Mouse (Mus musculus) limb, embryonic 11.5 days (tissue): ENCODE measurements around the gene Fam71e2. TPM values are rescaled to one million over a fixed set of nuclear protein-coding genes. Genes with fewer than 3 reads are reported as not detected.
A peak's percentile ranks its signal among the peaks of the same experiment; 100 is the strongest.
"Not testable (repeated sequence)": the region's sequence is repeated elsewhere in the genome, so short reads cannot be mapped to it uniquely, and the experiment has no call there.

Experiments used
- ATAC-seq: fragments of 200-750 bp; cut with Nextera tagmentation; 2 replicates; pipeline ENCODE4 v1.8.0; 2017; ENCODE audit warnings: low read depth; ENCODE audit not compliant: insufficient number of reproducible peaks, low FRiP score, low TSS enrichment
- DNase-seq: peaks from one replicate; pipeline ENCODE4 v3.0.0-alpha.2; 2015; ENCODE audit warnings: low spot score
- H3K27ac ChIP-seq: fragments of 300-500 bp; sonication (generic); replicated peaks from 2 replicates; pipeline ENCODE4 v1.5.1; 2014; ENCODE audit warnings: low read depth, mild to moderate bottlenecking, low read length
- H3K27me3 ChIP-seq: fragments of 300-500 bp; sonication (generic); 2 replicates; pipeline ENCODE4 v1.6.1; 2014; ENCODE audit warnings: mild to moderate bottlenecking, low read length, mixed read lengths; ENCODE audit not compliant: control insufficient read depth, insufficient read depth
- H3K36me3 ChIP-seq: fragments of 300-500 bp; sonication (generic); 2 replicates; pipeline ENCODE4 v1.6.1; 2014; ENCODE audit warnings: mild to moderate bottlenecking, low read length, moderate library complexity, mixed read lengths; ENCODE audit not compliant: control insufficient read depth, insufficient read depth
- H3K4me1 ChIP-seq: fragments of 300-500 bp; sonication (generic); 2 replicates; pipeline ENCODE4 v1.6.1; 2014; ENCODE audit warnings: low read length, mixed read lengths; ENCODE audit not compliant: control insufficient read depth, insufficient read depth
- H3K4me2 ChIP-seq: fragments of 300-500 bp; sonication (generic); 2 replicates; pipeline ENCODE4 v1.6.1; 2014; ENCODE audit warnings: low read depth, mild to moderate bottlenecking, moderate library complexity; ENCODE audit not compliant: severe bottlenecking
- H3K4me3 ChIP-seq: fragments of 300-500 bp; sonication (generic); 2 replicates; pipeline ENCODE4 v1.5.1; 2014; ENCODE audit warnings: low read depth, low read length
- H3K9ac ChIP-seq: fragments of 300-500 bp; sonication (generic); 2 replicates; pipeline ENCODE4 v1.6.1; 2014; ENCODE audit warnings: mild to moderate bottlenecking, low read length
- H3K9me3 ChIP-seq: fragments of 300-500 bp; sonication (generic); 2 replicates; pipeline ENCODE4 v1.6.1; 2016; ENCODE audit warnings: low read length; ENCODE audit not compliant: control insufficient read depth
- WGBS: fragments of 180-500 bp; shearing (Covaris S2); extraction: QIAGEN DNeasy Blood & Tissue Kit; methylation state at CpG from one replicate; pipeline ENCODE4 v1.1.7; 2014; 5-methylcytosine and 5-hydroxymethylcytosine counted together
- polyA plus RNA-seq: library from polyadenylated mRNA; unstranded; fragments of >200 nt; fragmentation: Nextera tagmentation; extraction: Ambion mirVana; gene quantifications from 2 replicates; pipeline ENCODE4 v1.2.1, GENCODE M21; 2014

Fam71e2 gene
- not detected in 2 replicates for polyA plus RNA-seq

GRCm38 (mm10) chr7:4771202-4771601 is at the start of gene Fam71e2:
TSS of gene Fam71e2 (minus strand) at chr7:4771302.
- WGBS, result 84% methylated on average over 5 of the region's 5 CpGs
- peaks cover 8% of the 10 kb centered on the region for H3K27me3 ChIP-seq

DNA sequence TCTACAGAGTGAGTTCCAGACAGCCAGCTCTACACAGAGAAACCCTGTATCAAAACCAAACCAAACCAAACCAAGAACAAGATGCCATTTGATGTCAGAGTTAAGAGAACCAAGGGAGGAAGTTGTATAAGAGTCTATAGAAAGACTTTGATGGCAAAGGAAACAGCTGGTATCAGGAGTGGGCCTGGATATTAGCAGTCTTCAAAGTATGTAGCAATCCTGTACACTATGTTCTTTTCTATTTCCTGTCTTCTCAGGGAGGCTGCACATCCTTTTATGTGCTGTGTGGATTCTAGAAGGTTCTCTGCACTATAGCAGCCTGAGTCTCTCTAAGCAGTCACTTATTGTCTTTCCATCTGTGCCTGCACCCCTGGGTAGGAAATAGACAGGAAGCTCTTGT is 45.5 kb upstream of the Fam71e2 start:
- H3K4me3 ChIP-seq, result no peak overlapping the region
- no peak overlapping the region for H3K9ac ChIP-seq
- no peaks in the 10 kb centered on the region for H3K36me3 ChIP-seq
- H3K4me1 ChIP-seq, result no peaks in the 10 kb centered on the region
- no peak for ATAC-seq
- H3K27me3 ChIP-seq, result no peaks in the 10 kb centered on the region
- no peaks in the 10 kb centered on the region for H3K9me3 ChIP-seq
- no peak overlapping the region for H3K4me2 ChIP-seq
- H3K27ac ChIP-seq, result no peak overlapping the region
- DNase-seq, result no peak

More at GRCm38 (mm10) chr7:4771202-4771601, at the start of gene Fam71e2:
- no peaks in the 10 kb centered on the region for H3K4me1 ChIP-seq
- no peaks in the 10 kb centered on the region for H3K36me3 ChIP-seq
- no peak within 1 kb of the TSS for H3K4me3 ChIP-seq
- no peak within 1 kb of the TSS for H3K4me2 ChIP-seq
- DNase-seq, result no peak
- no peak within 1 kb of the TSS for H3K27ac ChIP-seq
- no peak within 1 kb of the TSS for H3K9ac ChIP-seq
- H3K9me3 ChIP-seq, result no peaks in the 10 kb centered on the region; the same call in 1 of the 2 replicates
- ATAC-seq, result no peak

- no peak for ATAC-seq
- DNase-seq, result no peak
- Histone ChIP-seq H3K4me1 (peaks cover 16% of the 10 kb centered on the region), H3K9me3 (no peaks in the 10 kb centered on the region), H3K27me3 (no peaks in the 10 kb centered on the region), H3K9ac (peak overlapping the region; percentile 43; the same call in 1 of the 2 replicates), H3K4me3 (peak overlapping the region; percentile 93), H3K4me2 (peak overlapping the region; percentile 55), H3K27ac (peak overlapping the region; percentile 62), H3K36me3 (peaks cover 14% of the 10 kb centered on the region)
- 30% methylated on average over 8 of the region's 8 CpGs for WGBS
Observed at GRCm38 (mm10) chr7:4813105-4813791, 42.1 kb upstream of the Fam71e2 start.

DNA sequence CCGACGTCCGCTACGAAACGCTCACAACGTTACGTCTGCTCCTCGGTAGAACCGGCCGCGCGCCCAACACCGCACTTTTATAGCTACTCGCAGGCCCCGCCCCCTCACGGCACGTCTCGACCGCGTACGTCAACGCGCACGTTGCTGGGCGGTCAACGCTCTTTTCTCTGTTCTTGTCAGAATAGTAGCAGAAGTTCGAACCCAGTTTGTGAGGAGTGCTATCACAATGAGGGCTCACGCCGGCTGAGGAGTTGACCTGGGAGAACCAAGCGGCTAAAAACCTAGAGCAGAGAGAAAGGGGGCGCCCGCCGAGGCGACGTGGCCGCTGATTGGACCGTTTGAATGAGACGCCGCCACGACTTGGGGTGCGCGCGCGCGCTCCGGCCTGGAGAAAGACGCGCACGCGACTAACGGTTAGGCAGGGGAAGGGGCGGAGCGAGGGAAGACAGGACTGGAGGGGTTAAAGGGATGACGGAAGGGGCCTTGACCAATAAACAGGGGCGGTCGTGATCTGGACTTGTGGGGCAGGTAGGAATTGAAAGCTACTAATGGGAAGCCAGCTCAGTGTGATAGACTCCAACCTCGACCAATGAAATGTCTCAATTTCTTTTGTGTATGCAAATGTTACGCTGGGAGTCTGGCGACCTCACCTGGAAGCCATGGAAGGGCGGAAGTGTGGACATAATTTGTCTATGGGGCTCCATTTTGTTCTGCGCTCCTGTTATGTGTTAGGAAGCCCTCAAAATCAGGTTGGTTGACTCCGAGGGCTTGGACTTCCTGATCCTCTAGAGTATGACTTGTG is 41.4 kb upstream of the Fam71e2 start, which contains the start of gene Ube2s:
Ube2s (minus strand) TSS at position 288 of the 802 bp plus-strand sequence.
- Histone ChIP-seq H3K9ac (peak within 1 kb of the TSS; percentile 96), H3K9me3 (no peaks in the 10 kb centered on the region), H3K4me2 (peak within 1 kb of the TSS; percentile 82), H3K4me1 (peaks cover 16% of the 10 kb centered on the region), H3K27me3 (no peaks in the 10 kb centered on the region), H3K27ac (peak within 1 kb of the TSS; percentile 88), H3K4me3 (peak within 1 kb of the TSS; percentile 93), H3K36me3 (peaks cover 14% of the 10 kb centered on the region)
- under 1% methylated on average over 62 of the region's 62 CpGs for WGBS
- DNase-seq (peak; percentile 99), ATAC-seq (peak; percentile 99)

- Histone ChIP-seq H3K27ac (peak overlapping the region; percentile 88), H3K4me3 (peak overlapping the region; percentile 93), H3K36me3 (peaks cover 17% of the 10 kb centered on the region), H3K9ac (peak overlapping the region; percentile 96), H3K9me3 (no peaks in the 10 kb centered on the region), H3K4me2 (peak overlapping the region; percentile 82), H3K27me3 (no peaks in the 10 kb centered on the region), H3K4me1 (peaks cover 16% of the 10 kb centered on the region)
- peak; percentile 58 for DNase-seq
- under 1% methylated on average over 32 of the region's 36 CpGs for WGBS
- no peak; the same call in 1 of the 2 replicates for ATAC-seq
Observed at GRCm38 (mm10) chr7:4811842-4812302, 40.8 kb upstream of the Fam71e2 start.

GRCm38 (mm10) chr7:4811131-4811530 is 40.0 kb upstream of the Fam71e2 start:
- Histone ChIP-seq H3K4me2 (peak overlapping the region; percentile 82), H3K4me1 (peaks cover 16% of the 10 kb centered on the region), H3K9ac (peak overlapping the region; percentile 96), H3K4me3 (peak overlapping the region; percentile 93), H3K36me3 (peaks cover 18% of the 10 kb centered on the region)
- not testable (repeated sequence) for H3K9me3 ChIP-seq, H3K27me3 ChIP-seq, DNase-seq, H3K27ac ChIP-seq, ATAC-seq
- 45% methylated on average over 10 of the region's 10 CpGs for WGBS

DNA sequence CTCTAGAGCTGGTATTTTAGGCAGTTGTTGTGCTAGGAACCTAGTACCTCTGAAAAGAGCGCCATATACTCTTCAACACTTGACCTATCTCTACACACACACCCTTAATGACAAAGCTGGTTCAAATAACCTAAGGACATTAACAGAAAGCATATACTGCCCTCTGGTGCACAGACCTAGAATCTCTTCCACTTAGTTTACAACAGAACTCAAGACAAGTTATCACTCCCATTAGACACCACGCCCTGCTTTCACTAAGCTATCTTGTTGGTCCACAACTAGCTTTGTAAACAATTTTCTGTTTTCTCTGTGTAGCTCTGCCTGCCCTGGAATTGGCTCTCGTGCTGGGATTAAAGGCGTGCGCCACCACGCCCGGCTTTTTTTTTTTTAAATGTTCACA is 35.6 kb upstream of the Fam71e2 start:
- H3K27ac ChIP-seq, result no peak overlapping the region
- H3K27me3 ChIP-seq, result no peaks in the 10 kb centered on the region
- H3K4me2 ChIP-seq, result no peak overlapping the region
- peaks cover 16% of the 10 kb centered on the region for H3K4me1 ChIP-seq
- no peak for ATAC-seq
- peaks cover 25% of the 10 kb centered on the region for H3K36me3 ChIP-seq
- no peak for DNase-seq
- no peak overlapping the region for H3K9ac ChIP-seq
- H3K4me3 ChIP-seq, result no peak overlapping the region
- 93% methylated on average over 7 of the region's 7 CpGs for WGBS
- no peaks in the 10 kb centered on the region for H3K9me3 ChIP-seq

DNA sequence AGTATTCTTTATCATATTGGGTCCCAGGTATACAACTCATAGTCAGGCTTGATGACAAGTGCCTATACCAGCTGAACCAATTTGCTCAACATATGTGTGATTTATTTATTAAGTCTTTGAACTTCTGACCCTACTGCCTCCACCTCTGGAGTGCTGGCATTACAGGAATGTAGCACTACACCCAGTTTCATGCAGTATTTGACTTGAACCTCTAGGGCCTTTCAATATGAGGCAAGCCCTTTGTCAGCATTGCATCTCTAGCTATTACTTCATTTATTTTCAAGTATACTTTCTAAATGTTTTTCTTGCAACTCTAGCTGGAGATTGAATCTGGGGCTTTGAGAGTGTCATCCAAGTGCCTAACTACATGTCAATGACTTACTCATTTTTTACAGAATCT is 31.1 kb upstream of the Fam71e2 start:
- Histone ChIP-seq H3K27ac (no peak overlapping the region), H3K36me3 (peaks cover 15% of the 10 kb centered on the region), H3K4me2 (no peak overlapping the region), H3K9me3 (no peaks in the 10 kb centered on the region), H3K4me1 (no peaks in the 10 kb centered on the region), H3K27me3 (no peaks in the 10 kb centered on the region), H3K9ac (no peak overlapping the region), H3K4me3 (no peak overlapping the region)
- ATAC-seq (no peak), DNase-seq (no peak)
